ENCODE assay signal across 9 mouse cellular contexts in genomic region chr16:58669264-58669663, GRCm38 (mm10). TPM values are rescaled to one million over a fixed set of nuclear protein-coding genes. Genes with fewer than 3 reads are reported as not detected.
DNase-seq lines count a peak whose midpoint lies in the region; ATAC-seq and TF ChIP-seq lines count a peak whose summit lies in the region.
"Had no signal": no experiment of that assay in that cellular context is flagged by ENCODE, and none has a peak within 500 bp of the region (broad histone marks: within the 10 kb centered on the region; RNA-seq: fewer than 3 reads in every experiment).

No protein-coding gene starts in this region.

- H3K9ac ChIP-seq in lung, embryonic 14.5 days, result no peak overlapping the region
- H3K9ac ChIP-seq in intestine, embryonic 16.5 days (ENCODE audit: low read depth, low read length), result peak overlapping the region; percentile 93; the same call in 1 of the 2 replicates
- H3K9ac ChIP-seq in neural tube, embryonic 15.5 days (replicated peaks), result no peak overlapping the region

- TF ChIP-seq CTCF in lung, embryonic 14.5 days (IDR thresholded peaks at IDR 0.05; ENCODE audit: low read depth), result no peak

- peak overlapping the region; percentile 89 for H3K27ac ChIP-seq in lung, embryonic 14.5 days (ENCODE audit: low read depth)
- H3K27ac ChIP-seq in forebrain, embryonic 10.5 days, result peak overlapping the region; percentile 92
- H3K27ac ChIP-seq in intestine, embryonic 16.5 days (ENCODE audit: low read length), result peak overlapping the region; percentile 92
- H3K27ac ChIP-seq in neural tube, embryonic 15.5 days (replicated peaks), result no peak overlapping the region

- H3K27me3 ChIP-seq in lung, embryonic 14.5 days (ENCODE audit: insufficient read depth, low read length), result no peaks in the 10 kb centered on the region
- no peaks in the 10 kb centered on the region for H3K27me3 ChIP-seq in forebrain, embryonic 10.5 days (ENCODE audit: poor library complexity, severe bottlenecking)
- no peaks in the 10 kb centered on the region for H3K27me3 ChIP-seq in intestine, embryonic 16.5 days (replicated peaks; ENCODE audit: control insufficient read depth, insufficient read depth, low read length)
- H3K27me3 ChIP-seq in neural tube, embryonic 15.5 days (replicated peaks), result no peaks in the 10 kb centered on the region

- peak overlapping the region; percentile 84 for H3K4me2 ChIP-seq in lung, embryonic 14.5 days
- peak overlapping the region; percentile 71 for H3K4me2 ChIP-seq in intestine, embryonic 16.5 days (ENCODE audit: low read depth, low read length)
- H3K4me2 ChIP-seq in neural tube, embryonic 15.5 days, result peak overlapping the region; percentile 65

- no peaks in the 10 kb centered on the region for H3K9me3 ChIP-seq in lung, embryonic 14.5 days (ENCODE audit: low read depth, low read length)
- H3K9me3 ChIP-seq in forebrain, embryonic 10.5 days, result no peaks in the 10 kb centered on the region
- H3K9me3 ChIP-seq in intestine, embryonic 16.5 days (ENCODE audit: control insufficient read depth, low read length), result no peaks in the 10 kb centered on the region
- no peaks in the 10 kb centered on the region for H3K9me3 ChIP-seq in neural tube, embryonic 15.5 days (replicated peaks)

- peak overlapping the region; percentile 92 for H3K4me3 ChIP-seq in lung, embryonic 14.5 days (ENCODE audit: low read depth, low read length)
- peak overlapping the region; percentile 96; the same call in 1 of the 2 replicates for H3K4me3 ChIP-seq in forebrain, embryonic 10.5 days
- peak overlapping the region; percentile 97 for H3K4me3 ChIP-seq in intestine, embryonic 16.5 days (ENCODE audit: low read length)
- H3K4me3 ChIP-seq in neural tube, embryonic 15.5 days (replicated peaks), result peak overlapping the region; percentile 79; the same call in 1 of the 2 replicates

- ATAC-seq in lung, embryonic 14.5 days (ENCODE audit: insufficient read depth), result no peak
- peak; percentile 13 for ATAC-seq in intestine, embryonic 16.5 days
- no peak for ATAC-seq in neural tube, embryonic 15.5 days (ENCODE audit: low FRiP score)

- 33% methylated on average over 5 of the region's 5 CpGs for WGBS in lung, embryonic 14.5 days
- WGBS in forebrain, embryonic 10.5 days, result 76% methylated on average over 5 of the region's 5 CpGs
- WGBS in intestine, embryonic 16.5 days, result 48% methylated on average over 5 of the region's 5 CpGs
- WGBS in neural tube, embryonic 15.5 days, result 58% methylated on average over 5 of the region's 5 CpGs

- H3K36me3 ChIP-seq in lung, embryonic 14.5 days (ENCODE audit: insufficient read depth), result peaks cover 13% of the 10 kb centered on the region
- peaks cover 14% of the 10 kb centered on the region for H3K36me3 ChIP-seq in forebrain, embryonic 10.5 days (replicated peaks)
- H3K36me3 ChIP-seq in intestine, embryonic 16.5 days (ENCODE audit: control insufficient read depth, insufficient read depth, low read length), result peaks cover 1% of the 10 kb centered on the region; the same call in 1 of the 2 replicates
- H3K36me3 ChIP-seq in neural tube, embryonic 15.5 days, result peaks cover 8% of the 10 kb centered on the region; the same call in 1 of the 2 replicates

- no peaks in the 10 kb centered on the region for H3K4me1 ChIP-seq in lung, embryonic 14.5 days (ENCODE audit: insufficient read depth)
- peaks cover 16% of the 10 kb centered on the region for H3K4me1 ChIP-seq in forebrain, embryonic 10.5 days
- H3K4me1 ChIP-seq in intestine, embryonic 16.5 days (ENCODE audit: control insufficient read depth, insufficient read depth, low read length), result peaks cover 6% of the 10 kb centered on the region
- H3K4me1 ChIP-seq in neural tube, embryonic 15.5 days, result peaks cover 23% of the 10 kb centered on the region

- peak; percentile 67 for DNase-seq in lung, embryonic 14.5 days
- no peak for DNase-seq in lung, postnatal 25 days (ENCODE audit: low spot score)
- no peak for DNase-seq in forebrain, embryonic 10.5 days (ENCODE audit: extremely low spot score, low spot score)
- DNase-seq in right cerebral cortex, postnatal 14 days, result no peak
- DNase-seq in urinary bladder, postnatal 25 days (ENCODE audit: low spot score), result no peak
- no peak for DNase-seq in frontal cortex, postnatal 14 days (ENCODE audit: low spot score in 2 of 2)

RNA-seq across cellular contexts. Expression of gene Cpox, which starts 0.8 kb away (rescaled TPM):
- 22.7 and 23.7 TPM in 2 replicates for polyA plus RNA-seq in lung, embryonic 14.5 days (2014; fragmentation: Nextera tagmentation; extraction: Ambion mirVana)
- 25.6 and 30.4 TPM in 2 replicates for polyA plus RNA-seq in forebrain, embryonic 10.5 days (2016; fragmentation: Nextera tagmentation; extraction: Ambion mirVana)
- 60.6 and 70.3 TPM in 2 replicates for polyA plus RNA-seq in intestine, embryonic 16.5 days (2015; fragmentation: Nextera tagmentation; extraction: Ambion mirVana)
- 15.8 and 20.3 TPM in 2 replicates for polyA plus RNA-seq in neural tube, embryonic 15.5 days (2015; fragmentation: Nextera tagmentation; extraction: Ambion mirVana)

RNA-seq across cellular contexts. Expression of gene E330017A01Rik, which starts 30.7 kb away (rescaled TPM):
- not detected in 2 replicates for polyA plus RNA-seq in lung, embryonic 14.5 days (2014; fragmentation: Nextera tagmentation; extraction: Ambion mirVana)
- not detected in 2 replicates for polyA plus RNA-seq in forebrain, embryonic 10.5 days (2016; fragmentation: Nextera tagmentation; extraction: Ambion mirVana)
- polyA plus RNA-seq in intestine, embryonic 16.5 days (2015; fragmentation: Nextera tagmentation; extraction: Ambion mirVana), result not detected in 2 replicates
- not detected in 2 replicates for polyA plus RNA-seq in neural tube, embryonic 15.5 days (2015; fragmentation: Nextera tagmentation; extraction: Ambion mirVana)
- polyA plus RNA-seq: macrophage had no signal

RNA-seq across cellular contexts. Expression of gene Gpr15, which starts 49.6 kb away (rescaled TPM):
- polyA plus RNA-seq in lung, embryonic 14.5 days (2014; fragmentation: Nextera tagmentation; extraction: Ambion mirVana), result 0.11 TPM in 1 of 2 replicates, not detected in the other
- polyA plus RNA-seq in forebrain, embryonic 10.5 days (2016; fragmentation: Nextera tagmentation; extraction: Ambion mirVana), result not detected in 2 replicates
- 0.11 and 0.24 TPM in 2 replicates for polyA plus RNA-seq in intestine, embryonic 16.5 days (2015; fragmentation: Nextera tagmentation; extraction: Ambion mirVana)
- polyA plus RNA-seq in neural tube, embryonic 15.5 days (2015; fragmentation: Nextera tagmentation; extraction: Ambion mirVana), result 0.56 TPM in 1 of 2 replicates, not detected in the other
- polyA plus RNA-seq: macrophage had no signal

RNA-seq across cellular contexts. Expression of gene Gm813, which starts 52.5 kb away (rescaled TPM):
- not detected in 2 replicates for polyA plus RNA-seq in lung, embryonic 14.5 days (2014; fragmentation: Nextera tagmentation; extraction: Ambion mirVana)
- polyA plus RNA-seq in forebrain, embryonic 10.5 days (2016; fragmentation: Nextera tagmentation; extraction: Ambion mirVana), result not detected in 2 replicates
- polyA plus RNA-seq in intestine, embryonic 16.5 days (2015; fragmentation: Nextera tagmentation; extraction: Ambion mirVana), result not detected in 2 replicates
- not detected in 2 replicates for polyA plus RNA-seq in neural tube, embryonic 15.5 days (2015; fragmentation: Nextera tagmentation; extraction: Ambion mirVana)
- polyA plus RNA-seq: macrophage had no signal

RNA-seq across cellular contexts. Expression of gene Cldnd1, which starts 58.4 kb away (rescaled TPM):
- 127 and 128 TPM in 2 replicates for polyA plus RNA-seq in lung, embryonic 14.5 days (2014; fragmentation: Nextera tagmentation; extraction: Ambion mirVana)
- polyA plus RNA-seq in forebrain, embryonic 10.5 days (2016; fragmentation: Nextera tagmentation; extraction: Ambion mirVana), result 91.0 and 106 TPM in 2 replicates
- polyA plus RNA-seq in intestine, embryonic 16.5 days (2015; fragmentation: Nextera tagmentation; extraction: Ambion mirVana), result 93.7 and 97.5 TPM in 2 replicates
- polyA plus RNA-seq in neural tube, embryonic 15.5 days (2015; fragmentation: Nextera tagmentation; extraction: Ambion mirVana), result 141 TPM in 2 replicates
